Mouse (Mus musculus) hindbrain, embryonic 11.5 days (tissue): ENCODE measurements at regions not wholly inside any gene's neighbourhood (a gene's known extent, or its start where the extent isn't known, plus 50 kb on each side); places are given as distances from the start of the nearest gene placed in this dataset.

Experiments used
- ATAC-seq: fragments of 200-750 bp; cut with Nextera tagmentation; 2 replicates; pipeline ENCODE4 v1.8.0; 2017; ENCODE audit warnings: mild to moderate bottlenecking, moderate TSS enrichment, moderate library complexity; ENCODE audit not compliant: low FRiP score
- DNase-seq: peaks from one replicate; pipeline ENCODE4 v3.0.0-alpha.2; 2015; ENCODE audit warnings: low spot score
- H3K27ac ChIP-seq: fragments of 300-500 bp; sonication (generic); 2 replicates; pipeline ENCODE4 v1.5.1; 2014; ENCODE audit warnings: mild to moderate bottlenecking, low read depth, low read length
- H3K27me3 ChIP-seq: fragments of 300-500 bp; sonication (generic); 2 replicates; pipeline ENCODE4 v1.6.1; 2014; ENCODE audit warnings: mild to moderate bottlenecking, low read length, moderate library complexity, mixed read lengths; ENCODE audit not compliant: control insufficient read depth, insufficient read depth
- H3K36me3 ChIP-seq: fragments of 300-500 bp; sonication (generic); 2 replicates; pipeline ENCODE4 v1.6.1; 2014; ENCODE audit warnings: mild to moderate bottlenecking, low read length, moderate library complexity, mixed read lengths; ENCODE audit not compliant: control insufficient read depth, insufficient read depth
- H3K4me1 ChIP-seq: fragments of 300-500 bp; sonication (generic); replicated peaks from 2 replicates; pipeline ENCODE4 v1.6.1; 2014; ENCODE audit warnings: low read length, mixed read lengths; ENCODE audit not compliant: control insufficient read depth, insufficient read depth
- H3K4me2 ChIP-seq: fragments of 300-500 bp; sonication (generic); replicated peaks from 2 replicates; pipeline ENCODE4 v1.6.1; 2014; ENCODE audit warnings: mild to moderate bottlenecking, low read depth, low read length
- H3K4me3 ChIP-seq: fragments of 300-500 bp; sonication (generic); 2 replicates; pipeline ENCODE4 v1.5.1; 2014; ENCODE audit warnings: low read depth, low read length
- H3K9ac ChIP-seq: fragments of 300-500 bp; sonication (generic); 2 replicates; pipeline ENCODE4 v1.6.1; 2014; ENCODE audit warnings: low read depth, low read length
- H3K9me3 ChIP-seq: fragments of 300-500 bp; sonication (generic); 2 replicates; pipeline ENCODE4 v1.6.1; 2016; ENCODE audit warnings: low read length; ENCODE audit not compliant: control insufficient read depth
- WGBS: fragments of 180-500 bp; shearing (Covaris S2); extraction: QIAGEN DNeasy Blood & Tissue Kit; methylation state at CpG from one replicate; pipeline ENCODE4 v1.1.7; 2014; 5-methylcytosine and 5-hydroxymethylcytosine counted together

GRCm38 (mm10) chr10:51257587-51258049, 222.8 kb upstream of the Gm49339 start:
- no peak overlapping the region for H3K27ac ChIP-seq

DNA sequence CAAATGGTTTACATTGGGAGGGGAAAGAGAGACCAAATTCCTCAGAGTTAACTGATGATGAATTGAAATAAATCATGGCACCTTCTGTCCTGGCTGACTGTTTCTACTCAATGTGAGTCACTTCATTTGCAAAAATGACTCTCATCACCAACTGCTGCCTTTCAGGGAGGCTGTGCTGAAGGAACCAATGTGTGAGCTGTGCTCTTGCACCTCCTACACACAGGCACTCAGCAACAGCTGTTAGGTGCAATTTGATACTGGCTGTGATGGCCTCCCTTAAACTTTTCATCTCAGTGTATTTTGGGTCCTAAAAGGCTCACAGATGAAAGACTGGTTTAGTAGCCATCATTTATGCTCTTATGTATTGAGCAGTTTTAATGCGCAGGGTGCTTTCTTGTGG, 209.0 kb upstream of the Gm49339 start:
- ATAC-seq = no peak
- no peaks in the 10 kb centered on the region for H3K36me3 ChIP-seq
- no peak overlapping the region for H3K4me3 ChIP-seq
- H3K9me3 ChIP-seq = no peaks in the 10 kb centered on the region
- H3K9ac ChIP-seq = no peak overlapping the region
- H3K27ac ChIP-seq = no peak overlapping the region
- no peaks in the 10 kb centered on the region for H3K4me1 ChIP-seq
- H3K4me2 ChIP-seq = no peak overlapping the region
- no peak for DNase-seq
- H3K27me3 ChIP-seq = no peaks in the 10 kb centered on the region
- WGBS = 96% methylated on average over 1 of the region's 1 CpGs

More at GRCm38 (mm10) chr10:51257587-51258049, 222.8 kb upstream of the Gm49339 start:
- H3K4me2 ChIP-seq = no peak overlapping the region
- WGBS = 11% methylated on average over 4 of the region's 4 CpGs
- ATAC-seq (peak; percentile 93), DNase-seq (peak; percentile 78)
- H3K4me3 ChIP-seq = no peak overlapping the region
- H3K4me1 ChIP-seq = no peaks in the 10 kb centered on the region
- H3K36me3 ChIP-seq = no peaks in the 10 kb centered on the region
- H3K27me3 ChIP-seq = peaks cover 12% of the 10 kb centered on the region
- no peak overlapping the region for H3K9ac ChIP-seq
- H3K9me3 ChIP-seq = no peaks in the 10 kb centered on the region

DNA sequence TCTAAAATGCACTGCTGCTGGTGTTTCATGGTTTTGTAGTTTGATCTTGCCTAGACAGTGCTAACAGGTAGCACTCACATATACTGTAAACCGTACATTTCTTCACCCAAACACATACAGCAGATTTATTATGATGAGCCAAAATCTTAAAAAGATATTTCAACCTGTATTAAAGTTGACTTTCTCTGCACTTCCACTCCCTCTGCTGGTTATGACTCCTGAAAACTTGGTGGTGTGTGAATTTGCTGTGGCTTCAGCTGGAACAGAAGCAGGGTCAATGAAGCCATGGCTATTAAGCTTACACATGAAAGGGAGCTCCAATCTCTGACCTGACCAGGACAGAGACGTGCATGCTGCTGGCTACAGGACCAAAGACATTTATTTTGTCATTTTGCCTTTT, 202.2 kb upstream of the Gm49339 start:
- no peak overlapping the region for H3K4me2 ChIP-seq
- H3K9ac ChIP-seq = no peak overlapping the region
- H3K36me3 ChIP-seq = no peaks in the 10 kb centered on the region
- ATAC-seq (no peak), DNase-seq (no peak)
- 64% methylated on average over 2 of the region's 2 CpGs for WGBS
- H3K9me3 ChIP-seq = no peaks in the 10 kb centered on the region
- no peaks in the 10 kb centered on the region for H3K27me3 ChIP-seq
- no peak overlapping the region for H3K4me3 ChIP-seq
- H3K27ac ChIP-seq = no peak overlapping the region
- no peaks in the 10 kb centered on the region for H3K4me1 ChIP-seq

- H3K36me3 ChIP-seq = no peaks in the 10 kb centered on the region
- H3K4me3 ChIP-seq = no peak overlapping the region
- H3K27me3 ChIP-seq = no peaks in the 10 kb centered on the region
- H3K9ac ChIP-seq = no peak overlapping the region
- no peaks in the 10 kb centered on the region for H3K4me1 ChIP-seq
- H3K27ac ChIP-seq = no peak overlapping the region
- DNase-seq (no peak), ATAC-seq (no peak)
- WGBS = 68% methylated on average over 1 of the region's 1 CpGs
- no peaks in the 10 kb centered on the region for H3K9me3 ChIP-seq
- H3K4me2 ChIP-seq = no peak overlapping the region
Measured at GRCm38 (mm10) chr10:51282451-51282850, 198.0 kb upstream of the Gm49339 start.

- DNase-seq (no peak), ATAC-seq (no peak)
- H3K36me3 ChIP-seq = no peaks in the 10 kb centered on the region
- H3K9me3 ChIP-seq = no peaks in the 10 kb centered on the region
- no peaks in the 10 kb centered on the region for H3K4me1 ChIP-seq
- H3K27me3 ChIP-seq = no peaks in the 10 kb centered on the region
- H3K4me2 ChIP-seq = no peak overlapping the region
- no peak overlapping the region for H3K4me3 ChIP-seq
- H3K9ac ChIP-seq = no peak overlapping the region
- no peak overlapping the region for H3K27ac ChIP-seq
Measured at GRCm38 (mm10) chr10:51284538-51284937, 195.9 kb upstream of the Gm49339 start.

DNA sequence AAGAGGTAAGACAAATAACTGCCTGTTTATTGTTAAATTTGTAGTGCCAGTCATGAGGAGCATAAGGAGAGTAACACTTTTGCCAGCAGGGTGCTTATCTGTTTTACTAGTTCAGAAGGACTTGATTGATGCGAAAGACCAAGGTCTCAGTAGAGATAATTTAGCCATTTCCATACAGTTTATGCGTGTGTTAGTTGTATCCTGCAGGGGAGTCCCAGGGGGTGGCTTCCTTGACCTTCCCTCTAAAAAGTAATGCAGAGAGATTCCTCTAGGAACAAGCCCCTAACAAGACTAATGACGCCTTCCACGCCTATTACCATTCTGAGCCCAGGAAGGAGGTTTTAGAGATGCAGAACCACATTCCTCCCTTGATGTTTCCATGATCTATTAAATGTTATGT, 192.6 kb upstream of the Gm49339 start:
- DNase-seq (no peak), ATAC-seq (peak; percentile 33; the same call in 1 of the 2 replicates)
- Histone ChIP-seq H3K9ac (no peak overlapping the region), H3K4me2 (no peak overlapping the region), H3K36me3 (no peaks in the 10 kb centered on the region), H3K27ac (no peak overlapping the region), H3K4me3 (no peak overlapping the region), H3K9me3 (no peaks in the 10 kb centered on the region), H3K4me1 (no peaks in the 10 kb centered on the region), H3K27me3 (no peaks in the 10 kb centered on the region)
- whole genome bisulfite sequencing = 27% methylated on average over 4 of the region's 4 CpGs

- no peak overlapping the region for H3K4me3 ChIP-seq
- H3K4me2 ChIP-seq = no peak overlapping the region
- DNase-seq = peak; percentile 33
- H3K27ac ChIP-seq = no peak overlapping the region
- 55% methylated on average over 5 of the region's 5 CpGs for WGBS
- no peaks in the 10 kb centered on the region for H3K9me3 ChIP-seq
- no peaks in the 10 kb centered on the region for H3K36me3 ChIP-seq
- no peak overlapping the region for H3K9ac ChIP-seq
- peak; percentile 84 for ATAC-seq
- H3K27me3 ChIP-seq = no peaks in the 10 kb centered on the region
- H3K4me1 ChIP-seq = no peaks in the 10 kb centered on the region
Measured at GRCm38 (mm10) chr10:51291412-51292207, 188.8 kb upstream of the Gm49339 start.

- Histone ChIP-seq H3K4me2 (no peak overlapping the region), H3K36me3 (no peaks in the 10 kb centered on the region), H3K9me3 (no peaks in the 10 kb centered on the region), H3K27me3 (no peaks in the 10 kb centered on the region), H3K9ac (no peak overlapping the region), H3K27ac (no peak overlapping the region), H3K4me3 (no peak overlapping the region), H3K4me1 (no peaks in the 10 kb centered on the region)
- ATAC-seq = no peak
- DNase-seq = no peak
Measured at GRCm38 (mm10) chr10:51312814-51313213, 167.6 kb upstream of the Gm49339 start.

DNA sequence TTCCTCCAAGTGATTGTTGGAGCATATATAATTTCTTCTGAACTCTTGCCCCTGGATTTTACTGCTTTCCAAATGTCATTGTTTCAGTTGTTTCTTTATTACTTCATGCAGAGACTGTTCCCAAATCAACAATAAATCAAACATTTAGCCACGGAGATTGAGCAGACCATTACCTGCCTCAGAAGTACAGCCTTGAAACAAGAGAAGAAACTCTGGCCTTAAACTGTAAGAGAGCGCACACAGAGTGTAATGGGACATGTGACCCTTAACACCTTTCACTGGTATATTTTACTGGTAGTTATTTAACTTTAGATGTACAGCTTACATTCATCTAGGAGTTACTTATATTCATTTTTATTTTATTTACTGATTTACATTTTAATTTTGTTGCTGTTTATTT, 160.2 kb upstream of the Gm49339 start:
- 70% methylated on average over 2 of the region's 2 CpGs for WGBS

More for the DNA sequence above, 160.2 kb upstream of the Gm49339 start:
- Histone ChIP-seq H3K4me2 (no peak overlapping the region), H3K4me1 (no peaks in the 10 kb centered on the region), H3K27ac (no peak overlapping the region), H3K27me3 (no peaks in the 10 kb centered on the region), H3K4me3 (no peak overlapping the region), H3K9me3 (no peaks in the 10 kb centered on the region), H3K9ac (no peak overlapping the region), H3K36me3 (no peaks in the 10 kb centered on the region)
- DNase-seq (no peak), ATAC-seq (no peak)
